In the genomic region with DNA sequence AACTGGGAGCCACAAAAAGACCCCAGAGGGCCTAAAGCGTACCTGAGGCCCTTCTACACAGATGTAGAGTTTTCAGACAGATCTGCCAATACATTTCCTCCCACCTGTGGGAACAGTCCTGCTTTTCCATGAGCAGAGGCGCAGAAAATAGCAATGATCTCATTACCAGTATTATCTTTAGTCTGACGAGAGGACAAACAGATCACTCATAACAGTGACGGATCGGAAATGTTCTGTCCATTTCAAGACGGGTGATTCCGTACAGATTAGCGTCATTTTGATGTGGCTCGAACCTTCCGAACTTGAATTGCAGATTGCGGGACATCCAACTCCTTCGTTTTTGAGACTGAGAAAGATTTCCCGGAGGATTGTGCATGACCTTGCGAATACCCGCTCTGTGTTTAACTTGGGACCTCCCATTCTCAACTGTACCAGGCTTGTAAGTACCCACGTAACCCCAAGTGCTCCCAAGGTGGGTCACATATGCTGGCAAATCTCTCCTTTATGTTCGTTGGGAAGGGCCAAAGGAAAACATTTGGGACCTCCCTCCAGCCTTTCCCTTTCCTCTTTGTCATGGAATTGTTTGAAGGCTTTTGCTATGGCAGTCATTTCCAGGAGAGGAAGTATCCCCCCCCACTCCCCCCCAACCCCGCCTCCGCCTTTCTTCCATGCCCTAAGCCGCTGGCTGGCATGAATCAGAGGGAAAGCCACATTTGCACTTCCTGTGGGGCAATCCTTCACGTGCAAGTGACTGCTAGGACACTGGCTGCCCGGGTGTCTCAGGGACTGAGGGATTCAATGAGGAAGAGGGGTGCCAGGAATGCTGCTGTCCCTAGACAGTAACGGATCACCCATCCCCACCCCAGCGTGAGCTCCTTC, we compare ENCODE assay signal across 9 mouse cellular contexts. TPM values are rescaled to one million over a fixed set of nuclear protein-coding genes. Genes with fewer than 3 reads are reported as not detected.
A peak's percentile ranks its signal among the peaks of the same experiment; 100 is the strongest.
DNase-seq lines count a peak whose midpoint lies in the region; ATAC-seq and TF ChIP-seq lines count a peak whose summit lies in the region.
"Had no signal": no experiment of that assay in that cellular context is flagged by ENCODE, and none has a peak within 500 bp of the region (broad histone marks: within the 10 kb centered on the region; RNA-seq: fewer than 3 reads in every experiment).

No protein-coding gene starts in this region.

- peaks cover 8% of the 10 kb centered on the region; the same call in 1 of the 2 replicates for H3K9me3 ChIP-seq in heart, embryonic 14.5 days (ENCODE audit: control insufficient read depth, low read length)
- no peaks in the 10 kb centered on the region for H3K9me3 ChIP-seq in limb, embryonic 15.5 days

- no peak for TF ChIP-seq POLR2A in bone marrow macrophage, adult 2 months (IDR thresholded peaks at IDR 0.05; ENCODE audit: borderline replicate concordance, low read depth, low read length)

- WGBS in heart, embryonic 14.5 days: 32% methylated on average over 24 of the region's 24 CpGs
- 47% methylated on average over 24 of the region's 24 CpGs for WGBS in limb, embryonic 15.5 days

- H3K27me3 ChIP-seq in heart, embryonic 14.5 days (ENCODE audit: control insufficient read depth, insufficient read depth, low read length): peaks cover 4% of the 10 kb centered on the region; the same call in 1 of the 2 replicates
- H3K27me3 ChIP-seq in limb, embryonic 15.5 days: no peaks in the 10 kb centered on the region

- peak overlapping the region; percentile 63 for H3K4me2 ChIP-seq in heart, embryonic 14.5 days (ENCODE audit: low read length)
- H3K4me2 ChIP-seq in limb, embryonic 15.5 days: peak overlapping the region; percentile 37

- DNase-seq in 416B (ENCODE audit: low read depth): peak; percentile 81
- peak; percentile 24 for DNase-seq in neural tube, embryonic 10.5 days (ENCODE audit: extremely low spot score, low spot score)
- DNase-seq in cerebellum, adult 8-10 months: no peak
- no peak for DNase-seq in adrenal gland, adult 18-20 months (ENCODE audit: low spot score in 2 of 2)
- no peak for DNase-seq in testis, postnatal 14 days (ENCODE audit: low spot score)

- TF ChIP-seq CTCF in bone marrow macrophage, adult 2 months (IDR thresholded peaks at IDR 0.05; ENCODE audit: low read depth, low read length): no peak

- H3K36me3 ChIP-seq in heart, embryonic 14.5 days (ENCODE audit: control insufficient read depth, insufficient read depth, low read length): no peaks in the 10 kb centered on the region
- H3K36me3 ChIP-seq in limb, embryonic 15.5 days: no peaks in the 10 kb centered on the region

- peak overlapping the region; percentile 54 for H3K9ac ChIP-seq in heart, embryonic 14.5 days (ENCODE audit: low read length)
- no peak overlapping the region for H3K9ac ChIP-seq in limb, embryonic 15.5 days

- peak overlapping the region; percentile 74 for H3K27ac ChIP-seq in bone marrow macrophage, adult 2 months (ENCODE audit: insufficient read depth, low read depth, low read length)
- H3K27ac ChIP-seq in heart, embryonic 14.5 days (replicated peaks in 1 of 2; ENCODE audit: control insufficient read depth in 1 of 2, insufficient read depth in 1 of 2, low read depth in 2 of 2, low read length in 2 of 2): peak overlapping the region; percentile 63 to 71
- H3K27ac ChIP-seq in limb, embryonic 15.5 days: peak overlapping the region; percentile 92

- H3K4me3 ChIP-seq in bone marrow macrophage, adult 2 months (ENCODE audit: insufficient read depth, low read length): peak overlapping the region; percentile 45
- H3K4me3 ChIP-seq in heart, embryonic 14.5 days (ENCODE audit: control insufficient read depth in 1 of 2, insufficient read depth in 1 of 2, low read depth in 1 of 2, low read length in 2 of 2): peak overlapping the region; percentile 3 to 16; a peak in 3 of 4 replicates
- H3K4me3 ChIP-seq in limb, embryonic 15.5 days: peak overlapping the region; percentile 16

- ATAC-seq in heart, embryonic 14.5 days (ENCODE audit: insufficient number of reproducible peaks, insufficient read depth, low FRiP score, low read depth): 0 out of 2 replicates have a peak, but pooled peaks have one; percentile 10
- ATAC-seq in limb, embryonic 15.5 days (ENCODE audit: insufficient number of reproducible peaks, low FRiP score, low TSS enrichment, low read depth): no peak; the same call in 1 of the 2 replicates

- H3K4me1 ChIP-seq in bone marrow macrophage, adult 2 months (ENCODE audit: control insufficient read depth, insufficient read depth, low read length): peaks cover 25% of the 10 kb centered on the region
- H3K4me1 ChIP-seq in heart, embryonic 14.5 days (ENCODE audit: control insufficient read depth in 2 of 2, insufficient read depth in 2 of 2, low read length in 2 of 2): peaks cover 27% of the 10 kb centered on the region in 2 experiments
- H3K4me1 ChIP-seq in limb, embryonic 15.5 days: peaks cover 33% of the 10 kb centered on the region

RNA-seq across cellular contexts. Expression of gene Gsg1, which starts 2.1 kb away (rescaled TPM):
- polyA plus RNA-seq in bone marrow macrophage, adult 2 months (2012; ENCODE audit: insufficient read depth, insufficient read length, missing spikeins): 1.2 TPM in 1 of 2 replicates, not detected in the other
- polyA plus RNA-seq in heart, embryonic 14.5 days (2014; fragmentation: Nextera tagmentation; extraction: Ambion mirVana): 0.71 and 0.74 TPM in 2 replicates
- 2.5 and 3.2 TPM in 2 replicates for polyA plus RNA-seq in limb, embryonic 15.5 days (2015; fragmentation: Nextera tagmentation; extraction: Ambion mirVana)
- total RNA-seq in adrenal gland, adult 18-20 months (2021): not detected
- total RNA-seq: adrenal gland, postnatal 36 days had no signal

RNA-seq across cellular contexts. Expression of gene Hebp1, which starts 54.3 kb away (rescaled TPM):
- polyA plus RNA-seq in bone marrow macrophage, adult 2 months (2012; ENCODE audit: insufficient read depth, insufficient read length, missing spikeins): 27.4 and 28.7 TPM in 2 replicates
- 2.5 and 9.2 TPM in 2 replicates for polyA plus RNA-seq in heart, embryonic 14.5 days (2014; fragmentation: Nextera tagmentation; extraction: Ambion mirVana)
- polyA plus RNA-seq in limb, embryonic 15.5 days (2015; fragmentation: Nextera tagmentation; extraction: Ambion mirVana): 10.9 and 14.7 TPM in 2 replicates
- total RNA-seq in adrenal gland, adult 18-20 months (2021): 10 to 100 TPM; 17.3 to 46.7 TPM

RNA-seq across cellular contexts. Expression of gene Fam234b, which starts 54.3 kb away (rescaled TPM):
- polyA plus RNA-seq in bone marrow macrophage, adult 2 months (2012; ENCODE audit: insufficient read depth, insufficient read length, missing spikeins): 5.7 and 6.7 TPM in 2 replicates
- polyA plus RNA-seq in heart, embryonic 14.5 days (2014; fragmentation: Nextera tagmentation; extraction: Ambion mirVana): 7.9 and 8.9 TPM in 2 replicates
- 23.8 and 26.4 TPM in 2 replicates for polyA plus RNA-seq in limb, embryonic 15.5 days (2015; fragmentation: Nextera tagmentation; extraction: Ambion mirVana)
- 10 to 100 TPM; 14.7 to 16.9 TPM for total RNA-seq in adrenal gland, adult 18-20 months (2021)

RNA-seq across cellular contexts. Expression of gene Pbp2, which starts 58.1 kb away (rescaled TPM):
- not detected in 2 replicates for polyA plus RNA-seq in bone marrow macrophage, adult 2 months (2012; ENCODE audit: insufficient read depth, insufficient read length, missing spikeins)
- polyA plus RNA-seq in heart, embryonic 14.5 days (2014; fragmentation: Nextera tagmentation; extraction: Ambion mirVana): not detected in 2 replicates
- polyA plus RNA-seq in limb, embryonic 15.5 days (2015; fragmentation: Nextera tagmentation; extraction: Ambion mirVana): 2.6 and 3.4 TPM in 2 replicates
- not detected for total RNA-seq in adrenal gland, adult 18-20 months (2021)
- total RNA-seq: adrenal gland, postnatal 36 days had no signal

Comparison
In these comparisons a context has a peak if more than half of its experiments do, and no peak if none do; other contexts are left out.
1. DNase-seq: peak in 416B (single experiment) and neural tube, embryonic 10.5 days (single experiment); none in cerebellum, adult 8-10 months (single experiment), adrenal gland, adult 18-20 months (0 of 2) and testis, postnatal 14 days (single experiment).
2. Peak in every context shown above with its lines, with median percentiles within 50 percentile points of each other: H3K27ac ChIP-seq and H3K4me3 ChIP-seq.